Mouse (Mus musculus): ENCODE results near the gene Zfp628. TPM values are rescaled to one million over a fixed set of nuclear protein-coding genes. Genes with fewer than 3 reads are reported as not detected.

Zfp628 gene
- polyA plus RNA-seq, 1 experiment: not detected

- H3K4me1 ChIP-seq (ENCODE audit: control insufficient read depth, insufficient read depth, low read length): no peaks in the 10 kb centered on the region
- TF ChIP-seq CTCF (IDR thresholded peaks at IDR 0.05; ENCODE audit: insufficient read depth, low read depth, low read length) (no peak), POLR2A (IDR thresholded peaks at IDR 0.05; ENCODE audit: insufficient read depth, low read depth, low read length) (no peak)
- 58% methylated on average over 4 of the region's 4 CpGs for WGBS
- H3K4me3 ChIP-seq (ENCODE audit: insufficient read depth, low read depth, low read length): no peak overlapping the region
- H3K27ac ChIP-seq (ENCODE audit: insufficient read depth, low read depth, low read length): no peak overlapping the region
Observed at GRCm38 (mm10) chr7:4886680-4887079, 28.3 kb upstream of the Zfp628 start.

GRCm38 (mm10) chr7:4895186-4895585 lies 19.8 kb upstream of the Zfp628 start:
- Histone ChIP-seq H3K27ac (ENCODE audit: insufficient read depth, low read depth, low read length) (no peak overlapping the region), H3K4me3 (ENCODE audit: insufficient read depth, low read depth, low read length) (no peak overlapping the region), H3K4me1 (ENCODE audit: control insufficient read depth, insufficient read depth, low read length) (peaks cover 11% of the 10 kb centered on the region)
- no peak for TF ChIP-seq CTCF (IDR thresholded peaks at IDR 0.05; ENCODE audit: insufficient read depth, low read depth, low read length)
- 70% methylated on average over 11 of the region's 11 CpGs for WGBS

- Histone ChIP-seq H3K4me3 (ENCODE audit: insufficient read depth, low read depth, low read length) (peak overlapping the region; percentile 29; the same call in 1 of the 2 replicates), H3K27ac (ENCODE audit: insufficient read depth, low read depth, low read length) (no peak overlapping the region)
- WGBS: 31% methylated on average over 18 of the region's 18 CpGs
Observed at GRCm38 (mm10) chr7:4898851-4899648, 16.0 kb upstream of the Zfp628 start.

GRCm38 (mm10) chr7:4899649-4900522 lies 15.1 kb upstream of the Zfp628 start:
- peak overlapping the region; percentile 77 for H3K27ac ChIP-seq (ENCODE audit: insufficient read depth, low read depth, low read length)
- H3K4me1 ChIP-seq (ENCODE audit: control insufficient read depth, insufficient read depth, low read length): peaks cover 14% of the 10 kb centered on the region
- H3K4me3 ChIP-seq (ENCODE audit: insufficient read depth, low read depth, low read length): peak overlapping the region; percentile 29; the same call in 1 of the 2 replicates
- TF ChIP-seq CTCF (IDR thresholded peaks at IDR 0.05; ENCODE audit: insufficient read depth, low read depth, low read length): no peak
- TF ChIP-seq POLR2A (IDR thresholded peaks at IDR 0.05; ENCODE audit: insufficient read depth, low read depth, low read length): no peak; the same call in 1 of the 2 replicates
- 5% methylated on average over 19 of the region's 19 CpGs for WGBS

More at GRCm38 (mm10) chr7:4898851-4899648, 16.0 kb upstream of the Zfp628 start:
- no peak for TF ChIP-seq POLR2A (IDR thresholded peaks at IDR 0.05; ENCODE audit: insufficient read depth, low read depth, low read length)
- no peak for TF ChIP-seq CTCF (IDR thresholded peaks at IDR 0.05; ENCODE audit: insufficient read depth, low read depth, low read length)
- peaks cover 14% of the 10 kb centered on the region for H3K4me1 ChIP-seq (ENCODE audit: control insufficient read depth, insufficient read depth, low read length)

- Histone ChIP-seq H3K27ac (ENCODE audit: insufficient read depth, low read depth, low read length) (peak overlapping the region; percentile 77), H3K4me3 (ENCODE audit: insufficient read depth, low read depth, low read length) (peak overlapping the region; percentile 26; the same call in 1 of the 2 replicates), H3K4me1 (ENCODE audit: control insufficient read depth, insufficient read depth, low read length) (peaks cover 14% of the 10 kb centered on the region)
- TF ChIP-seq CTCF (IDR thresholded peaks at IDR 0.05; ENCODE audit: insufficient read depth, low read depth, low read length): no peak
- no peak for TF ChIP-seq POLR2A (IDR thresholded peaks at IDR 0.05; ENCODE audit: insufficient read depth, low read depth, low read length)
- 21% methylated on average over 11 of the region's 11 CpGs for whole genome bisulfite sequencing
Observed at GRCm38 (mm10) chr7:4900523-4900851, 14.5 kb upstream of the Zfp628 start.

- 58% methylated on average over 8 of the region's 8 CpGs for WGBS
- TF ChIP-seq CTCF (IDR thresholded peaks at IDR 0.05; ENCODE audit: insufficient read depth, low read depth, low read length) (peak; percentile 38; the same call in 1 of the 2 replicates), POLR2A (IDR thresholded peaks at IDR 0.05; ENCODE audit: insufficient read depth, low read depth, low read length) (no peak)
- Histone ChIP-seq H3K27ac (ENCODE audit: insufficient read depth, low read depth, low read length) (no peak overlapping the region), H3K4me3 (ENCODE audit: insufficient read depth, low read depth, low read length) (no peak overlapping the region), H3K4me1 (ENCODE audit: control insufficient read depth, insufficient read depth, low read length) (peaks cover 14% of the 10 kb centered on the region)
Observed at GRCm38 (mm10) chr7:4901171-4901570, 13.8 kb upstream of the Zfp628 start.

GRCm38 (mm10) chr7:4902404-4902803 lies 12.6 kb upstream of the Zfp628 start:
- no peak for TF ChIP-seq POLR2A (IDR thresholded peaks at IDR 0.05; ENCODE audit: insufficient read depth, low read depth, low read length)
- H3K27ac ChIP-seq (ENCODE audit: insufficient read depth, low read depth, low read length): no peak overlapping the region
- WGBS: 61% methylated on average over 9 of the region's 9 CpGs

GRCm38 (mm10) chr7:4906466-4906950 lies 8.5 kb upstream of the Zfp628 start, which contains the start of gene Gm36210:
TSS of gene Gm36210 (minus strand) at chr7:4906516.
- 35% methylated on average over 10 of the region's 10 CpGs for WGBS
- Histone ChIP-seq H3K4me1 (ENCODE audit: control insufficient read depth, insufficient read depth, low read length) (peaks cover 7% of the 10 kb centered on the region), H3K27ac (ENCODE audit: insufficient read depth, low read depth, low read length) (no peak within 1 kb of the TSS), H3K4me3 (ENCODE audit: insufficient read depth, low read depth, low read length) (no peak within 1 kb of the TSS)
- no peak for TF ChIP-seq CTCF (IDR thresholded peaks at IDR 0.05; ENCODE audit: insufficient read depth, low read depth, low read length)
- no peak for TF ChIP-seq POLR2A (IDR thresholded peaks at IDR 0.05; ENCODE audit: insufficient read depth, low read depth, low read length)

More at GRCm38 (mm10) chr7:4902404-4902803, 12.6 kb upstream of the Zfp628 start:
- Histone ChIP-seq H3K4me1 (ENCODE audit: control insufficient read depth, insufficient read depth, low read length) (peaks cover 21% of the 10 kb centered on the region), H3K4me3 (ENCODE audit: insufficient read depth, low read depth, low read length) (no peak overlapping the region)

- TF ChIP-seq CTCF (IDR thresholded peaks at IDR 0.05; ENCODE audit: insufficient read depth, low read depth, low read length) (0 out of 2 replicates have a peak, but pooled peaks have one; percentile 32), POLR2A (IDR thresholded peaks at IDR 0.05; ENCODE audit: insufficient read depth, low read depth, low read length) (no peak)
- no peak overlapping the region for H3K4me3 ChIP-seq (ENCODE audit: insufficient read depth, low read depth, low read length)
- 24% methylated on average over 9 of the region's 9 CpGs for WGBS
- no peak overlapping the region for H3K27ac ChIP-seq (ENCODE audit: insufficient read depth, low read depth, low read length)
- peaks cover 12% of the 10 kb centered on the region for H3K4me1 ChIP-seq (ENCODE audit: control insufficient read depth, insufficient read depth, low read length)
Observed at GRCm38 (mm10) chr7:4911561-4911960, 3.5 kb upstream of the Zfp628 start.

Measured in olfactory bulb, adult 2 months (tissue).